Mouse (Mus musculus) urinary bladder, postnatal 4 days (tissue): ENCODE measurements at regions not wholly inside any gene's neighbourhood (a gene's known extent, or its start where the extent isn't known, plus 50 kb on each side); places are given as distances from the start of the nearest gene placed in this dataset.
A peak's percentile ranks its signal among the peaks of the same experiment; 100 is the strongest.

Experiments used
- DNase-seq, 2 experiments: peaks; one replicate each; pipeline ENCODE4 v3.0.0; 2021 to 2022; ENCODE audit warnings: low spot score in 2 of 2

DNA sequence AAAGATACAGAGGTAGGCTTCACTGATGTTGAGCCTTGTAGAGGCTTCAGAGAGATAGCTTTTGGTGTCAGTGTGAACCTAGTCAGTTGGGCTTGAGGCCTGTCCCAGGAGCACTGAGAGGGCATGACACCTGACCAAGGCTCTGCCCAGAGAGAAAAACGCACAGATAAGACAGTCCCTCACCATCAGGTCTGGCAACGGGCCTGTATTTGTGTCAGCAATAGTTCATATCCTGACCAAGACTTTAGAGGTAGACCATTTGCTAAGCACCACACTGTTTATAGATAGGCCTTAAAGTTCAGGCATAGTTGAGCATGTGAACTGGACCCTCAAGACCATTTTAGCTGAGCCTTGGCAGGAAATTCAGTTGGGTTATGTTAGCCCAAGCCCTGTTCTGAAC is 60.4 kb upstream of the C2cd4b start:
- DNase-seq = no peak

DNA sequence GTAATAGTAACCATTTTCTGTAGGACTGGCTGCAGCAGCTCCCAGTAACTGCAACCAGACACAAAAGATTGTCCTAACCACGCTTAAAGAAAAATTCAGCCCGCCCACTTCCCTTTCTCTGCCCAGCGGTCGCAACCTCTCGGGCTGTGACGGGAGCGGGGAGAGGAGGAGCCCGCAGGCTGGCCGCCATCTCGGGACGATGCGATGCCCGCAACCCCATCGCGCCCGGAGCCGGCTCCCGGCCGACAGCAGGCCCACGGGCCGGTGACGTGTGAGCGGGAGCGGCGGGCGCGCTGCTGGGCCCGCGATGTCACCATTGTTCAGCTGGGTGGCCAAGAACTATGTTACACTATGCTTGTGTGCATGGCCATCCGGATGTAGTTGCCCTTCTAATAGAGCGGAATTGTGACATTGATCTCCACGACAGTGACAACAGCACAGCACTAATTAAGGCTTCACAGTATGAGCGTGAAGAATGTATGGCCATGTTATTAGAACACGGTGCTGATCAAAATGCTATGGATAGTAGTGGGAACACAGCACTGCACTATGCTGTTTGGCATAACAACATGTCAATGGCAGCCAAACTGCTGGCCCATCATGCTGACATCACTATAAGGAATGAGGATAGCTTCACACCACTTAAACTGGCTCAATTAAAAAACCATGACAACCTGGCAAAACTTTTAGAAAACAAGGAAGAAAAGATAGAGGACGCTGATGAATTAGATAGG is 59.2 kb upstream of the C2cd4b start:
- DNase-seq = peak in 1 of 2 experiments; percentile 33

DNA sequence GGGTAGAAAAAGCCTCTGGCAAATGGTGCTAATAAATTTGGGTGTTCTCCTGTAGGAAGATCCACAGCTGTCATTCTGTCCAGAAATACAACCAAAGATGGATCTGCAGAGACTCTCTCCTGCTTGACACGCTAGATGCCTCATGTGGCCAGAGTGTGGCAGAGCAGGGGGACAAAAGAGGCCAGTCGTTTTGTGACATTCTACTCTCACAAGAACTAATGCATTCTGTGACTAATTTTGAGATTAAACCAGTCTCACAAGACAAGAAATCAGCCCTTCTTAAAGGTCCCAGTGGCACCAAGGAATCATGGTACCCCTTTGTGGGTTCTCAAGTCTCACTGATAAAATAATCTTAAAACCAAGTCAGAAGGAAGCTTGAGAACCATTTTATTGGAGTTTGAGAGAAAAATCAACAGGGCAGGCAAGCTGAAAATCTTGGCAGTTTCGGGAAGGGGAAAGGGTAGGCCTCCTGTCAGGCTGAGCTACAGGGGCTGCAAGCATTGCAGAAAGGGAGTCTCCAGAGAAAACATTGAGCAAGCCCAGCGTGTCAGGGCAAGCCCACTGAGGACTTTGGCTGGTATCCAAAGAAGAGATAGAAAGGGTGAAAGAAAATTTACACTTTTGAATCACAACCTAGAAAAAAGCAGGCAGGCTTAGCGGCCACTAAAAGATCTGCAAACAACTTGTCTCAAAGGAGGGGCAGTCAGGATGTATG is 50.8 kb upstream of the C2cd4b start:
- peak in 1 of 2 experiments; percentile 26 for DNase-seq
